Mouse (Mus musculus) cerebellum, adult 18-20 months (tissue): Measurements from ENCODE around the gene Gm42417.

Experiments
- DNase-seq, 2 experiments: peaks; one replicate each; pipeline ENCODE4 v3.0.0; 2021

Gene Gm42417

GRCm38 (mm10) chr1:36539186-36539585 lies at the start of gene Gm42417:
Gm42417 (minus strand) TSS chr1:36539429.
- DNase-seq: peak in 1 of 2 experiments; percentile 19

- DNase-seq: no peak
These were observed 48.6 kb upstream of the Gm42417 start for GRCm38 (mm10) chr1:36587860-36588259.

- DNase-seq: no peak
These were observed 47.1 kb upstream of the Gm42417 start for GRCm38 (mm10) chr1:36586288-36586687.

- no peak for DNase-seq
These were observed 44.3 kb upstream of the Gm42417 start for GRCm38 (mm10) chr1:36583408-36584116.

GRCm38 (mm10) chr1:36582211-36582610 lies 43.0 kb upstream of the Gm42417 start:
- DNase-seq: no peak

GRCm38 (mm10) chr1:36581260-36581659 lies 42.0 kb upstream of the Gm42417 start:
- peak; percentile 37 for DNase-seq

- DNase-seq: peak; percentile 60 to 71
These were observed 41.4 kb upstream of the Gm42417 start for GRCm38 (mm10) chr1:36580384-36581207.

- peak; percentile 22 to 36 for DNase-seq
These were observed 40.8 kb upstream of the Gm42417 start for GRCm38 (mm10) chr1:36579974-36580383.

- DNase-seq: no peak
These were observed 37.9 kb upstream of the Gm42417 start for GRCm38 (mm10) chr1:36576991-36577675.

GRCm38 (mm10) chr1:36575347-36575746 lies 36.1 kb upstream of the Gm42417 start:
- no peak for DNase-seq

GRCm38 (mm10) chr1:36574196-36574955 lies 35.1 kb upstream of the Gm42417 start:
- DNase-seq: no peak

- DNase-seq: no peak
These were observed 34.3 kb upstream of the Gm42417 start for GRCm38 (mm10) chr1:36573524-36573923.

GRCm38 (mm10) chr1:36572709-36573108 lies 33.5 kb upstream of the Gm42417 start:
- DNase-seq: no peak

- DNase-seq: no peak
These were observed 33.0 kb upstream of the Gm42417 start for GRCm38 (mm10) chr1:36572140-36572700.

- DNase-seq: no peak
These were observed 32.4 kb upstream of the Gm42417 start for GRCm38 (mm10) chr1:36571627-36572026.

GRCm38 (mm10) chr1:36570320-36570719 lies 31.1 kb upstream of the Gm42417 start:
- DNase-seq: no peak

- DNase-seq: no peak
These were observed 30.6 kb upstream of the Gm42417 start for GRCm38 (mm10) chr1:36569694-36570276.

- no peak for DNase-seq
These were observed 29.5 kb upstream of the Gm42417 start for GRCm38 (mm10) chr1:36568776-36569175.

GRCm38 (mm10) chr1:36567818-36568603 lies 28.8 kb upstream of the Gm42417 start:
- no peak for DNase-seq

- DNase-seq: no peak
These were observed 27.2 kb upstream of the Gm42417 start for GRCm38 (mm10) chr1:36566425-36566824.

- no peak for DNase-seq
These were observed 24.9 kb upstream of the Gm42417 start for GRCm38 (mm10) chr1:36564101-36564500.
